Mouse (Mus musculus) urinary bladder, adult 18-20 months (tissue): ENCODE data around the gene Doxl2.
"Not testable (repeated sequence)": the region's sequence is repeated elsewhere in the genome, so short reads cannot be mapped to it uniquely, and the experiment has no call there.

Source experiments
- DNase-seq, 2 experiments: peaks; one replicate each; pipeline ENCODE4 v3.0.0; 2022; ENCODE audit warnings: low spot score in 2 of 2, mixed read lengths in 2 of 2

Doxl2 gene

GRCm38 (mm10) chr6:48974663-48975062 lies at the start of gene Doxl2:
Gene Doxl2 (plus strand): TSS chr6:48974963.
- DNase-seq = no peak

- no peak for DNase-seq
These were observed 45.2 kb upstream of the Doxl2 start, which contains the start of gene 1600015I10Rik for GRCm38 (mm10) chr6:48929595-48929994. Gene 1600015I10Rik (plus strand): TSS chr6:48929895.

GRCm38 (mm10) chr6:48949596-48949995 lies 25.2 kb upstream of the Doxl2 start:
- DNase-seq = no peak

- no peak for DNase-seq
These were observed 24.1 kb upstream of the Doxl2 start for GRCm38 (mm10) chr6:48950676-48951075.

- no peak for DNase-seq
These were observed 23.1 kb upstream of the Doxl2 start for GRCm38 (mm10) chr6:48951630-48952029.

- no peak for DNase-seq
These were observed 21.5 kb upstream of the Doxl2 start for GRCm38 (mm10) chr6:48953220-48953619.

GRCm38 (mm10) chr6:48954211-48954610 lies 20.6 kb upstream of the Doxl2 start:
- DNase-seq = no peak

GRCm38 (mm10) chr6:48954946-48955345 lies 19.8 kb upstream of the Doxl2 start:
- DNase-seq = peak in 1 of 2 experiments; percentile 42

GRCm38 (mm10) chr6:48956785-48957184 lies 18.0 kb upstream of the Doxl2 start:
- DNase-seq = no peak

GRCm38 (mm10) chr6:48958053-48958452 lies 16.7 kb upstream of the Doxl2 start:
- peak in 1 of 2 experiments; percentile 9 for DNase-seq

GRCm38 (mm10) chr6:48959151-48959550 lies 15.6 kb upstream of the Doxl2 start:
- DNase-seq = not testable (repeated sequence)

- not testable (repeated sequence) for DNase-seq
These were observed 8.1 kb upstream of the Doxl2 start for GRCm38 (mm10) chr6:48966696-48967095.

GRCm38 (mm10) chr6:48967868-48968267 lies 6.9 kb upstream of the Doxl2 start:
- no peak for DNase-seq

- DNase-seq = no peak
These were observed 4.9 kb downstream of the Doxl2 start for GRCm38 (mm10) chr6:48979616-48980015.

- DNase-seq = no peak
These were observed 7.5 kb downstream of the Doxl2 start for GRCm38 (mm10) chr6:48982305-48982704.

- DNase-seq = no peak
These were observed 11.8 kb downstream of the Doxl2 start, which contains the start of gene Svs1 for GRCm38 (mm10) chr6:48986444-48986990. Gene Svs1 (plus strand): TSS chr6:48986861.

- no peak for DNase-seq
These were observed 15.2 kb downstream of the Doxl2 start for GRCm38 (mm10) chr6:48989971-48990370.

GRCm38 (mm10) chr6:48991991-48992390 lies 17.2 kb downstream of the Doxl2 start:
- DNase-seq = no peak

GRCm38 (mm10) chr6:48998186-48998585 lies 23.4 kb downstream of the Doxl2 start:
- DNase-seq = no peak

GRCm38 (mm10) chr6:48998796-48999195 lies 24.0 kb downstream of the Doxl2 start:
- no peak for DNase-seq

GRCm38 (mm10) chr6:49003381-49003780 lies 28.6 kb downstream of the Doxl2 start:
- peak in 1 of 2 experiments; percentile 10 for DNase-seq

GRCm38 (mm10) chr6:49007981-49008380 lies 33.2 kb downstream of the Doxl2 start:
- peak; percentile 53 for DNase-seq

GRCm38 (mm10) chr6:49008420-49009160 lies 33.8 kb downstream of the Doxl2 start:
- no peak for DNase-seq
